Mouse (Mus musculus) bone marrow, adult 2 months (tissue): ENCODE data around the gene Senp7. TPM values are rescaled to one million over a fixed set of nuclear protein-coding genes. Genes with fewer than 3 reads are reported as not detected.

Experiments used
- H3K27ac ChIP-seq: fragments of 200-500 bp; 2 replicates; pipeline ENCODE4 v1.5.1; 2012; ENCODE audit warnings: low read depth, mild to moderate bottlenecking, control low read depth, inconsistent platforms, low read length; ENCODE audit not compliant: control insufficient read depth, poor library complexity, insufficient read depth
- H3K4me1 ChIP-seq: fragments of 200-500 bp; 2 replicates; pipeline ENCODE4 v1.6.1; 2011; ENCODE audit warnings: low read length; ENCODE audit not compliant: control insufficient read depth, insufficient read depth
- H3K4me3 ChIP-seq: fragments of 200-500 bp; replicated peaks from 2 replicates; pipeline ENCODE3; 2011; ENCODE audit warnings: mild to moderate bottlenecking, low read depth, low read length, control low read depth; ENCODE audit not compliant: control insufficient read depth
- CTCF ChIP-seq: fragments of 200-500 bp; IDR thresholded peaks from 2 replicates; pipeline ENCODE4 v1.5.1; 2011; ENCODE audit warnings: low read length, control low read depth; ENCODE audit not compliant: control insufficient read depth, insufficient read depth
- POLR2A ChIP-seq: fragments of 200-500 bp; IDR thresholded peaks from 2 replicates; pipeline ENCODE4 v1.6.1; 2011; ENCODE audit warnings: low read depth, mild to moderate bottlenecking, control low read depth, low read length, borderline replicate concordance; ENCODE audit not compliant: control insufficient read depth
- WGBS: fragments of 180-500 bp; shearing (Covaris S2); methylation state at CpG from one replicate; pipeline ENCODE4 v1.1.7; 2018; 5-methylcytosine and 5-hydroxymethylcytosine counted together
- polyA plus RNA-seq: library from polyadenylated mRNA; stranded (reverse); fragments of >200 nt; gene quantifications from 2 replicates; pipeline ENCODE4 v1.2.4, GENCODE M21; 2011; ENCODE audit warnings: low replicate concordance; ENCODE audit not compliant: missing spikeins, insufficient read depth, insufficient read length

Gene Senp7
- polyA plus RNA-seq, 1 experiment = 32.6 TPM

DNA sequence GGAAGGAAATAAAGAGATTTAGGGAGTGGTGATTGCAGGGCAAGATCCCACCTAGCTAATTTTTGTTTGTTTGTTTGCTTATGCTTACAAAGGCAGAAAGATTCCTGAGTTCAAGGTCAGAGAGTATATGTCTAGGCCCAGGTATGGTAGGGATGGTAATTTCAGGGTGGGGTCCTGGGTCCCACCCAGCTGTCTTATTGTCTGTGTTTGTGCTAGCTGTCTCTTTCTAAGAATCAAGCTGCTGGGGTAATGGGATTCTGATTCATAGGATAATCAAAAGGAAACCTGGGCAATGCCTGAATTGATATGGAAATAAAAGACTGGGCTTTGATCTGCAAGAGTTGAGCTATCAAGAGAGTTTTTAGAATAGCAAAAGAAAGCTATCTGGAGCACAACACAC is 179.5 kb downstream of the Senp7 start:
- Histone ChIP-seq H3K4me3 (no peak overlapping the region), H3K27ac (no peak overlapping the region), H3K4me1 (no peaks in the 10 kb centered on the region)
- no peak for TF ChIP-seq CTCF
- TF ChIP-seq POLR2A = no peak

DNA sequence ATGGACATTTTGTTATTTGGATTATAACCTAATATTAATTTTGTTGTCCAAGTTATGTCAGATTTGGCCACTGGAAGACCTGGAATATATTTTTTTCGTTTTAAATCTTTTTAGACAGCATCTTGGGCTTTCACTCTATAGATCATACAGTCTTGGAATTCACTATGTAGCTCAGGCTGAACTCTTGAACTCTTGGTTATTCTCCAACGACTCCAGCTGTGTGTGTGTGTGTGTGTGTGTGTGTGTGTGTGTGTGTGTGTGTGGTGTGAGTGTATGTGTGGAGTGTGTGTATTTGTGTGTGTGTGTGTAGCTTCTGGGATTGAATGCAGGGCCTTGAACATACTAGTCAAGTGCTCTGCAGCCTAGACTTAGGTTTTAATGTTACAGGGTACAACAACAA is 181.3 kb downstream of the Senp7 start:
- H3K27ac ChIP-seq = no peak overlapping the region
- 50% methylated on average over 2 of the region's 2 CpGs for WGBS
- no peaks in the 10 kb centered on the region for H3K4me1 ChIP-seq
- TF ChIP-seq CTCF (no peak), POLR2A (no peak)
- H3K4me3 ChIP-seq = no peak overlapping the region

DNA sequence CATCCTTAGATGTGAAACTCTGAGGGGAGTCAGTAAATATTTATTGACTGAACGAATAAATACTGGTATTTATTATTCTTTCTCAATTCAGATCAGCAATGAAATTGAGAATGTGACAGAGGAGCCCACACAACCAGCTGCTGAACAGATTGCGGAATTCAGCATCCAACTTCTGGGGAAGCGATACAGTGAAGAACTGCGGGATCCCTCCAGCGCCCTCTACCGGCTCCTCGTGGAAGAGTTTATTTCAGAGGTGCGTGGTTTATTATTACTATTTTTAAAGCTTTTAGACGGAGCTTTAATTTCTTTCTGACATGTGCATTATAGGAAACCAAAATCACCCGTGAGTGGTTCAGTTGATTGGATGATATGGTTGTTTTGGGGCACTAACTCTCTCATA is 183.2 kb downstream of the Senp7 start:
- 60% methylated on average over 10 of the region's 10 CpGs for WGBS
- no peak overlapping the region for H3K4me3 ChIP-seq
- H3K27ac ChIP-seq = no peak overlapping the region
- no peaks in the 10 kb centered on the region for H3K4me1 ChIP-seq
- TF ChIP-seq POLR2A (no peak), CTCF (peak; percentile 30; the same call in 1 of the 2 replicates)

DNA sequence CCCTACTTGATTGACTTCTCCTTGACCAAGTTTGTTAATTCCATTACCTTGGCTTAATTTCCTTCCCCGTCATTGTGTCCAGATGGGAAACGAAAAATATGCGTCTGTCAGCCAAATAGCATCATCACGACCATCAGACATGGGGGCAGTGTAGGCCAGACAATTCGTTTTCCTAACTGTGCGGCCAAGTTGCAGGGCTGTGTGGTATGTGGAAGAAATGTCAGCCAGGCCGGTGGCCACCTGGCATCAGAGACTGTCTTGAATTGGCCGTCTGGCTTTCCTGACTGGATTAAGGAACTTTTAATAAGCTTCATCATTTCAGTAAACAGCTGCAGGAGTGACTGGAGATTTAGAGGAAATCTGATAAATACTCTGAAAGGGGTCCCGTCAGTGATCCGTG is 184.6 kb downstream of the Senp7 start:
- Histone ChIP-seq H3K27ac (no peak overlapping the region), H3K4me1 (no peaks in the 10 kb centered on the region), H3K4me3 (no peak overlapping the region)
- WGBS = 82% methylated on average over 10 of the region's 10 CpGs
- TF ChIP-seq CTCF (no peak), POLR2A (no peak)

Other genes with a start within 250 kb of the Senp7 start
- 3.9 and 8.6 TPM in 2 replicates for gene Nfkbiz, start 209.4 kb upstream of the Senp7 start, polyA plus RNA-seq
- gene Nxpe3, start 153.1 kb upstream of the Senp7 start, polyA plus RNA-seq = 2.1 and 3.2 TPM in 2 replicates
- 6.4 and 6.6 TPM in 2 replicates for gene Cep97, start 113.5 kb upstream of the Senp7 start, polyA plus RNA-seq
- 1,782 and 2,142 TPM in 2 replicates for gene Rpl24, start 82.1 kb upstream of the Senp7 start, polyA plus RNA-seq
- 5.9 and 8.9 TPM in 2 replicates for gene Zbtb11, start 74.5 kb upstream of the Senp7 start, polyA plus RNA-seq
- 71.5 and 97.1 TPM in 2 replicates for gene Pcnp, start 18.6 kb upstream of the Senp7 start, polyA plus RNA-seq
- gene Trmt10c, start 10.5 kb upstream of the Senp7 start, polyA plus RNA-seq = 7.1 and 8.5 TPM in 2 replicates
- 3.5 TPM in 1 of 2 replicates, not detected in the other for gene Impg2, start 156.0 kb downstream of the Senp7 start, polyA plus RNA-seq